Mouse (Mus musculus) limb, embryonic 14.5 days (tissue): ENCODE measurements around the gene Rassf1. TPM values are rescaled to one million over a fixed set of nuclear protein-coding genes. Genes with fewer than 3 reads are reported as not detected.

Experiments used
- ATAC-seq: fragments of 200-750 bp; cut with Nextera tagmentation; 2 replicates; pipeline ENCODE4 v1.8.0; 2017; ENCODE audit warnings: low read depth, moderate number of reproducible peaks, moderate TSS enrichment; ENCODE audit not compliant: low FRiP score
- DNase-seq: peaks from one replicate; pipeline ENCODE4 v3.0.0-alpha.2; 2015; ENCODE audit warnings: low spot score
- H3K27ac ChIP-seq: fragments of 300-500 bp; sonication (generic); replicated peaks from 2 replicates; pipeline ENCODE4 v1.5.1; 2014; ENCODE audit warnings: low read depth, mild to moderate bottlenecking, low read length, moderate library complexity, mixed read lengths
- H3K27me3 ChIP-seq: fragments of 300-500 bp; sonication (generic); 2 replicates; pipeline ENCODE4 v1.6.1; 2014; ENCODE audit warnings: low read length, mixed read lengths; ENCODE audit not compliant: control insufficient read depth, insufficient read depth
- H3K36me3 ChIP-seq: fragments of 300-500 bp; sonication (generic); 2 replicates; pipeline ENCODE4 v1.6.1; 2014; ENCODE audit warnings: mild to moderate bottlenecking, low read length, moderate library complexity, mixed read lengths; ENCODE audit not compliant: control insufficient read depth, insufficient read depth
- H3K4me1 ChIP-seq: fragments of 300-500 bp; sonication (generic); 2 replicates; pipeline ENCODE4 v1.6.1; 2014; ENCODE audit warnings: antibody characterized with exemption, low read length, mixed read lengths; ENCODE audit not compliant: control insufficient read depth, insufficient read depth
- H3K4me2 ChIP-seq: fragments of 300-500 bp; sonication (generic); replicated peaks from 2 replicates; pipeline ENCODE4 v1.6.1; 2014; ENCODE audit warnings: low read depth, mild to moderate bottlenecking, low read length, moderate library complexity; ENCODE audit not compliant: severe bottlenecking
- H3K4me3 ChIP-seq: fragments of 300-500 bp; sonication (generic); replicated peaks from 2 replicates; pipeline ENCODE4 v1.5.1; 2014; ENCODE audit warnings: low read length
- H3K9ac ChIP-seq: fragments of 300-500 bp; sonication (generic); 2 replicates; pipeline ENCODE4 v1.6.1; 2014; ENCODE audit warnings: mild to moderate bottlenecking, low read depth, low read length, moderate library complexity; ENCODE audit not compliant: severe bottlenecking
- H3K9me3 ChIP-seq: fragments of 300-500 bp; sonication (generic); 2 replicates; pipeline ENCODE4 v1.6.1; 2016; ENCODE audit warnings: low read length; ENCODE audit not compliant: control insufficient read depth
- POLR2A ChIP-seq: fragments of 200-500 bp; IDR thresholded peaks from 2 replicates; pipeline ENCODE4 v1.8.0; 2012; ENCODE audit warnings: inconsistent platforms, mild to moderate bottlenecking, moderate library complexity, borderline replicate concordance; ENCODE audit not compliant: insufficient read depth, insufficient read length; ENCODE audit errors: extremely low read depth
- WGBS: fragments of 180-500 bp; shearing (Covaris S2); extraction: QIAGEN DNeasy Blood & Tissue Kit; methylation state at CpG from one replicate; pipeline ENCODE4 v1.1.7; 2014; 5-methylcytosine and 5-hydroxymethylcytosine counted together
- polyA plus RNA-seq, 2 experiments: library from polyadenylated mRNA; depleted of rRNA in 1 of 2; stranded (reverse) in 1 of 2; unstranded in 1 of 2; fragments of >200 nt; fragmentation: Nextera tagmentation in 1 of 2; extraction: Ambion mirVana in 1 of 2; gene quantifications; 2 replicates each; pipeline versions ENCODE4 v1.2.1 to v1.2.3; 2012 to 2014

Gene Rassf1
- polyA plus RNA-seq, 2 experiments = 67.6 to 74.7 TPM

DNA sequence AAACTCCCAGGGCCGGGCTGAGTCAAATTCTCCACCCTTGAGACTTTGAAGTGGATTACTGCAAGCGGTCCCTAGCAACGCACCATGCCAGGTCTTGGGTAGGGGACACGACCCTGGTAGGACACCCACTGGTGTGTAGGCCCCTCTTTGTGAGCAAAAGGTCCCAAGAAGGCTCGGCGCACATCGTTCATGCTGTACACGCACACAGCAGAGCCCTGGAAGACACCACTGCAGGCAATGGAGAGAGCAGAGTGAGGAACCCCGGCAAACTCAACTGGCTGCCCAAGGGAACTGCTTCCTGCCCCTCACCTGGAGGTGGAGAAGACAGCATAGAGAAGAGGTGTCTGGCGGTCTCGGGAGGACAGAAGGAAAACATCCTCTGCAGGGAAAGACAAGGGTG, 49.9 kb downstream of the Rassf1 start:
- Histone ChIP-seq H3K9me3 (no peaks in the 10 kb centered on the region), H3K27me3 (no peaks in the 10 kb centered on the region), H3K36me3 (no peaks in the 10 kb centered on the region), H3K4me3 (no peak overlapping the region), H3K4me2 (no peak overlapping the region), H3K4me1 (peaks cover 28% of the 10 kb centered on the region), H3K9ac (no peak overlapping the region), H3K27ac (no peak overlapping the region)
- DNase-seq (no peak), ATAC-seq (no peak)
- TF ChIP-seq POLR2A = no peak
- WGBS = 81% methylated on average over 11 of the region's 11 CpGs

GRCm38 (mm10) chr9:107602068-107602648, 50.8 kb downstream of the Rassf1 start:
- H3K4me1 ChIP-seq = peaks cover 36% of the 10 kb centered on the region
- peak; percentile 64; the same call in 1 of the 2 replicates for ATAC-seq
- WGBS = 11% methylated on average over 10 of the region's 10 CpGs

GRCm38 (mm10) chr9:107603251-107603650, 51.9 kb downstream of the Rassf1 start:
- TF ChIP-seq POLR2A = no peak
- Histone ChIP-seq H3K27me3 (no peaks in the 10 kb centered on the region), H3K9me3 (no peaks in the 10 kb centered on the region), H3K27ac (no peak overlapping the region), H3K36me3 (no peaks in the 10 kb centered on the region), H3K9ac (no peak overlapping the region), H3K4me3 (no peak overlapping the region), H3K4me1 (peaks cover 47% of the 10 kb centered on the region), H3K4me2 (no peak overlapping the region)
- WGBS = 81% methylated on average over 6 of the region's 6 CpGs
- DNase-seq (no peak), ATAC-seq (no peak)

More at GRCm38 (mm10) chr9:107602068-107602648, 50.8 kb downstream of the Rassf1 start:
- Histone ChIP-seq H3K4me3 (no peak overlapping the region), H3K4me2 (no peak overlapping the region), H3K27ac (no peak overlapping the region), H3K9me3 (no peaks in the 10 kb centered on the region), H3K9ac (no peak overlapping the region), H3K36me3 (no peaks in the 10 kb centered on the region), H3K27me3 (no peaks in the 10 kb centered on the region)
- DNase-seq = peak; percentile 89
- no peak for TF ChIP-seq POLR2A

DNA sequence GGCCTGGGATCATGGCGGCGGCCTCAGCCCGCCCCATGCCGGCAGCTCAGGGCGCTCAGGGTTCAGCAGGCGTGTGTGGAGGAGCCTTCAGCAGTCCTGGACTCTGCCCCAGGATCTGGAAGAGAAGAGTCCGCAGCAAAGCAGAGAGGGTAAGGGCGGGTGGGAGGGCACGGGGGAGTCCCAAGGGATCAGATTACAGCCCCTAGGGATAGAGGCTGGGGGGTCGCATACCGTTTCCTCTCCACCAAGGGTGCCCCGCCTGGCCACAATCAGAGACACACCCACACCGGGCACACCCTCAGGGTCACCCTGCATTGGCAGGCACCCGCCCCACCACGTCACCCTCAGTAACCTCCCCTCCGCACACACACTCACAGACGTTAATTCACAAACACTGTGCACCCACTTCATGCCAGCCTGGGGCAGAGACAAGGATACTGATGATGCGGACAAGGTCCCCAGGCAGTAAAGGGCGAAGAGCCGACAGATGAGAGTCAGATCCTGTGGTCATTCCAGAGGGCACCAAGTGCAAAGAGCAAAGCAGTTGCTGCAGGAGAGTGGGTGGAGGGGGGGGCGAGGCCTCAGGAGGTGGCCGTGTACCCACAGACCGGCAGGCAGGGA, 53.8 kb downstream of the Rassf1 start:
- no peak overlapping the region; the same call in 1 of the 2 replicates for H3K4me3 ChIP-seq
- DNase-seq (no peak), ATAC-seq (no peak)
- H3K27me3 ChIP-seq = no peaks in the 10 kb centered on the region
- H3K4me1 ChIP-seq = peaks cover 61% of the 10 kb centered on the region
- H3K9me3 ChIP-seq = no peaks in the 10 kb centered on the region
- 37% methylated on average over 22 of the region's 23 CpGs for WGBS
- H3K36me3 ChIP-seq = no peaks in the 10 kb centered on the region
- H3K4me2 ChIP-seq = peak overlapping the region; percentile 34
- peak overlapping the region; percentile 43; the same call in 1 of the 2 replicates for H3K27ac ChIP-seq
- no peak for TF ChIP-seq POLR2A
- H3K9ac ChIP-seq = no peak overlapping the region

- Histone ChIP-seq H3K4me1 (peaks cover 72% of the 10 kb centered on the region), H3K9ac (peak overlapping the region; percentile 32), H3K36me3 (no peaks in the 10 kb centered on the region), H3K9me3 (no peaks in the 10 kb centered on the region), H3K4me2 (peak overlapping the region; percentile 46), H3K27ac (peak overlapping the region; percentile 65; the same call in 1 of the 2 replicates), H3K4me3 (peak overlapping the region; percentile 22), H3K27me3 (no peaks in the 10 kb centered on the region)
- TF ChIP-seq POLR2A = no peak
- ATAC-seq (no peak), DNase-seq (no peak)
- 3% methylated on average over 9 of the region's 9 CpGs for WGBS
Measured at GRCm38 (mm10) chr9:107606591-107606990, 55.2 kb downstream of the Rassf1 start.
